Mouse (Mus musculus) CD4-positive, CD25-positive, alpha-beta regulatory T cell, adult 2 months (primary cell): ENCODE results near the gene Gm20906.
"Not testable (repeated sequence)": the region's sequence is repeated elsewhere in the genome, so short reads cannot be mapped to it uniquely, and the experiment has no call there.

Experiments used
- DNase-seq: peaks from one replicate; pipeline ENCODE4 v3.0.0-alpha.2; 2012; ENCODE audit warnings: low read depth, low spot score

Gene Gm20906

DNA sequence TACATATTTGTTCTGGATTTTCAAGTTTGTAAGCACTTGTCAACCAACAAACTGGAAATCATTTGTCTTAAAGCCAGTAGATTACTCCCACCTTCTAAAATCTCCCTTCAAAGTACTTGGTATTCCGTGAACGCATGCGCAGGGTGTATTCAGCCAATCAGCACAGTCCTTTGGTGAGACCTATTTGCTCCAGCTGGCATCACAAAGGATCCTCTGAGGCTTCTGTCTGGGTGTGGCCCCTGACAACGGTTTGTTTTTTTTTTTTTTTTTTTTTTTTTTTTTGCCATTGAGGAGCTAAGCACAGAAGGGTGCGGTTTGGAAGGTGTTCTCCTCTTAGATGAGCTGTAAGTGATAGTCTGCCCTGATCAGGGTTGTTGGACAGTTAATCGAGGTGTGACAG lies at the start of gene Gm20906:
Gm20906 (plus strand) TSS at position 301 of the 400 bp plus-strand sequence.
- not testable (repeated sequence) for DNase-seq
